Mouse (Mus musculus): ENCODE measurements around the gene Gm8994.

The Gm8994 gene

GRCm38 (mm10) chr6:136358471-136358870, 31.1 kb downstream of the Gm8994 start:
- no peak for DNase-seq (ENCODE audit: low read depth, low spot score)

- no peak for DNase-seq (ENCODE audit: low read depth, low spot score)
These were observed 36.0 kb downstream of the Gm8994 start for GRCm38 (mm10) chr6:136363313-136363712.

- DNase-seq (ENCODE audit: low read depth, low spot score) = no peak
These were observed 36.7 kb downstream of the Gm8994 start for GRCm38 (mm10) chr6:136364008-136364407.

GRCm38 (mm10) chr6:136364430-136365098, 37.2 kb downstream of the Gm8994 start:
- no peak for DNase-seq (ENCODE audit: low read depth, low spot score)

GRCm38 (mm10) chr6:136376097-136376496, 48.8 kb downstream of the Gm8994 start:
- DNase-seq (ENCODE audit: low read depth, low spot score) = no peak

Data from brain, embryonic 18.5 days (tissue).